Mouse (Mus musculus) frontal cortex, adult 2 months (tissue): ENCODE data around the gene Gm42878. TPM values are rescaled to one million over a fixed set of nuclear protein-coding genes. Genes with fewer than 3 reads are reported as not detected.
"Not testable (repeated sequence)": the region's sequence is repeated elsewhere in the genome, so short reads cannot be mapped to it uniquely, and the experiment has no call there.

Source experiments
- DNase-seq, 2 experiments: peaks; one replicate each; pipeline ENCODE4 v3.0.0; 2022; ENCODE audit warnings: low spot score in 1 of 2; ENCODE audit errors: extremely low spot score in 1 of 2
- polyA plus RNA-seq: library from polyadenylated mRNA; depleted of rRNA; stranded (reverse); fragments of >200 nt; gene quantifications from 2 replicates; pipeline ENCODE4 v1.2.3, GENCODE M21; 2012; rRNA removed

Gene Gm42878
- polyA plus RNA-seq, 1 experiment = 0.42 TPM

- no peak for DNase-seq
Observed at GRCm38 (mm10) chr5:121503231-121503630, 42.1 kb downstream of the Gm42878 start, which contains the start of gene Adam1b. Gene Adam1b (minus strand): TSS chr5:121503435.

GRCm38 (mm10) chr5:121501424-121501996 is 43.8 kb downstream of the Gm42878 start:
- not testable (repeated sequence) for DNase-seq

GRCm38 (mm10) chr5:121500719-121501118 is 44.6 kb downstream of the Gm42878 start:
- DNase-seq = no peak

GRCm38 (mm10) chr5:121493305-121493704 is 52.0 kb downstream of the Gm42878 start:
- DNase-seq = peak; percentile 71 to 87

DNA sequence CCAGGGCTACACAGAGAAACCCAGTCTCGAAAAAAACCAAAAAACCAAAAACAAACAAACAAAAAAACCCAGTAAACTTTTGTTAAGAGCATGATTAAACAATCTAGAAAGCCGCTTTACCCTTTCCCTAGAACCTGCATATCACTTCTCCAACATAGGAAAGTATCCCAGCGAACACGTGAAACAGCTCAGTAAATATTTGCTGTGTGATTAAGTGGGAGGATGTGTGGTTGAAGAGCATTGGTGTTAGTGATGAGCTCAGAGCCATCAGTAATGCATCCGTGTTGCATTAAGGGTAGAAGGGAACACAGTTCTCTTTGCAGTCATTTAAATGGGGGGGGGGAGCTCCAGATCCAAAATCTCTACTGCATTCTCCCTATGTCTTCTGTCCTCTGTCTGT is 60.5 kb downstream of the Gm42878 start:
- DNase-seq = no peak

DNA sequence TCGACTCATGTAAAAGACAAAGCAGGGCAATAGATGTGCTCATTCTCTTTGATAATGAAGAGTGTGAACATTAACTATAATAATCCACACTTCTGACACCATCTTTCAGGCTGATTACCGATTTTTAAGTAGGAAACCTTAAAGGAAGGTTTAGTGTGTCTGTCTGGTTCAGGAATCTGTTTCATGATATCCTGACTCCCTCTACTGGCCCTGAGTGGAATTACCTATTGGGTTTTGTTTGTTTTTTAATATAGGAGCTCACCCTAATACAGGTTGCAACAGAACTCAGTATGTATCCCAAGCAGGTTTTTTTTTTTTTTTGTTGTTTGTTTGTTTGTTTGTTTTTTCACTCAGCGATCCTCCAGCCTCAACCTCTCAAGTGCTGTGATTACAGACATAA is 67.6 kb downstream of the Gm42878 start:
- peak in 1 of 2 experiments; percentile 87 for DNase-seq

DNA sequence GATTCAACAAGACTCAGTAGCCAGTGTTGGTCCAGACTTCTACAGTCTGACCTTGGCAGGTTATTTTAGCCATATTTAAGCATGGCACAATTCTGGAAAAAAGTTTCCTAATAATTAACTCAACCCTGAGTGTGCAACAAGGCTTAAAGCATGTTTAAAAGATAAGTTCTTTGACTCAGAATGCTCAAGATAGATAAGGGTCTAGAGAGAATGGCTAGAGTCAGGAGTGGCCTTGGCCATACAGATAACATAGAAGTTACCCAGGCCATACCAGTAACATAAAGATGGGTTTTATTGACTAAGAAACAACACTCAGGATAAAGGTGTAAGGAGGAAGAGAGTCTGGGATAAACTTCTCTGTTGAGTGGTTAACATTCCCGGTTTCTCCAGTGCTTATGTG is 69.2 kb downstream of the Gm42878 start:
- DNase-seq = no peak

DNA sequence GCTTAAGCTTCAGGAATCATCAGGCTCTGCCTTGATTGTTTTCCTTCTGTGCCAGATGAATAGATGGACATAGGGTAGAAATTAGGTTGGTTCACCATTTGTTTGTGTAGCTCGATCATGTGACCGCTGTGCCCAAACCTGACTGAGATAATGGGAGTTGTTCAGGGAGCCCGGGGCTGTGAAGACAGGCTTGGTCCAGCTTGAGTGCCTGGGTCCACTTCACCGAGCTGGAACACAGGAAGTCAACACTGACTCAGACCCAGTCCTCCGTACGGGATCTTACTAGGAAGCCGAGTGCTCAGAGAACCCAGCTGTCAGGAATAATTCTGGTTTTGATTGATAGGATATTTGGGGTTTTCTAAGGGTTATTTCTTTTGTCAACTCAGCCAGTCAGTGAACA is 70.7 kb downstream of the Gm42878 start:
- no peak for DNase-seq

DNA sequence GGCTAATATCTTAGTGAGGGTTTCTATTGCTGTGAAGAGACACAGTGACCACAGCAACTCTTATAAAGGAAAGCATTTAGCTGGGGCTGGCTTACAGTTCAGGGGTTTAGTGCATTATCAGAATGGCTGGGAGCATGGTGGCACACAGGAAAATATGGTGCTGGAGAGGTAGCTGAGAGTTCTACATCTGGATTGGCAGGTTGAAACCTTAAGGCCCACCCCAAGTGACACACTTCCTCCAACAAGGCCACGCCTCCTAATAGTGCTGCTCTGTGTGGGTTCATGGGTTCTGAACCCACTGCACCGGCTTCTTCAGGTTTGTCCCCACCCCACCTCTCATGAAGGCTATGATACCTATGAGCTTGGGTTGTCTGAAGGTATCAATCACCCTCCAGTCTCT is 72.9 kb downstream of the Gm42878 start:
- no peak for DNase-seq

DNA sequence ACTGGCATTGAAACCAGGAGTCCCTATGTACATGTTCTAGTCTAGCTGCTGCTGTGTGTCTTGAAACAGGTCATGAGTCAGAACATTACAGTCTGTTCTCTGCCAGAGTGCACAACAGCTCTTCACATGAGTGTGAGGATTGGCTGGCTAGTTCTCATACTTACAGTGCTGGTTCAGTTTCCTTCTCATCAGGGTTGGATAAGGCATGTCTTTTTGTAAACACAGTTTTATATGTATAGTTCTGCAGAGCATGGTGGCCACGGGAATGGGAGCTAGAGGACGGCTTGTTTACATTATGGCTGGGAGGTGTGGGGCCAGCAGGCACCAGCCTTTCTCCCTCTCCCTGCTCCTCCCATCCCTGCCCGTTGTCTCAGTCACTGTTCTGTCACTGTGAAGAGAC is 75.7 kb downstream of the Gm42878 start:
- DNase-seq = no peak

Other genes with a start within 250 kb of the Gm42878 start
- gene Trafd1, start 159.8 kb downstream of the Gm42878 start, polyA plus RNA-seq = 163 and 173 TPM in 2 replicates
- gene Naa25, start 147.5 kb downstream of the Gm42878 start, polyA plus RNA-seq = 21.6 and 25.5 TPM in 2 replicates
- gene Tmem116, start 93.6 kb downstream of the Gm42878 start, polyA plus RNA-seq = 6.9 and 9.2 TPM in 2 replicates
- gene Erp29, start 93.0 kb downstream of the Gm42878 start, polyA plus RNA-seq = 93.6 and 116 TPM in 2 replicates
- gene Adam1b, start 42.0 kb downstream of the Gm42878 start, polyA plus RNA-seq = 0.04 TPM in 1 of 2 replicates, not detected in the other
- gene Adam1a, start within 50 bp of the Gm42878 start, polyA plus RNA-seq = 23.8 and 24.2 TPM in 2 replicates
- gene Mapkapk5, start 423 bp upstream of the Gm42878 start, polyA plus RNA-seq = 107 and 118 TPM in 2 replicates
- 199 and 205 TPM in 2 replicates for gene Aldh2, start 48.3 kb upstream of the Gm42878 start, polyA plus RNA-seq
- 4.0 and 4.7 TPM in 2 replicates for gene Acad12, start 73.5 kb upstream of the Gm42878 start, polyA plus RNA-seq
- gene Acad10, start 115.0 kb upstream of the Gm42878 start, polyA plus RNA-seq = 3.8 and 3.9 TPM in 2 replicates
- gene Brap, start 115.1 kb upstream of the Gm42878 start, polyA plus RNA-seq = 46.7 and 52.9 TPM in 2 replicates
- gene Atxn2, start 165.9 kb upstream of the Gm42878 start, polyA plus RNA-seq = 153 TPM in 2 replicates